Mouse (Mus musculus) CH12.LX (cell line): ENCODE results near the gene Krtap4-2. TPM values are rescaled to one million over a fixed set of nuclear protein-coding genes. Genes with fewer than 3 reads are reported as not detected.
"Not testable (repeated sequence)": the region's sequence is repeated elsewhere in the genome, so short reads cannot be mapped to it uniquely, and the experiment has no call there.

Experiments
- DNase-seq: peaks from one replicate; pipeline ENCODE4 v3.0.0-alpha.2; 2013; ENCODE audit errors: extremely low read depth
- H3K27ac ChIP-seq: 2 replicates; pipeline ENCODE4 v1.5.1; 2012; ENCODE audit warnings: low read depth, mild to moderate bottlenecking, control low read depth, moderate library complexity; ENCODE audit not compliant: insufficient read depth
- H3K27me3 ChIP-seq: replicated peaks from 2 replicates; pipeline ENCODE3; 2012; ENCODE audit warnings: inconsistent platforms
- H3K36me3 ChIP-seq, 2 experiments: replicated peaks in 1 of 2; 2 replicates each; pipeline versions ENCODE3 to v1.6.1; 2012; ENCODE audit warnings: inconsistent platforms in 1 of 2, low read length in 1 of 2, mild to moderate bottlenecking in 1 of 2, mixed read lengths in 1 of 2, moderate library complexity in 1 of 2; ENCODE audit not compliant: control insufficient read depth in 1 of 2, insufficient read depth in 1 of 2
- H3K4me1 ChIP-seq, 2 experiments: 2 replicates each; pipeline ENCODE4 v1.6.1; 2012; ENCODE audit warnings: inconsistent platforms in 1 of 2, moderate library complexity in 1 of 2; ENCODE audit not compliant: insufficient read depth in 2 of 2, control insufficient read depth in 1 of 2
- H3K4me2 ChIP-seq: 2 replicates; pipeline ENCODE4 v1.6.1; 2012; ENCODE audit warnings: low read depth, mild to moderate bottlenecking, control low read depth; ENCODE audit not compliant: poor library complexity, insufficient read depth, severe bottlenecking
- H3K4me3 ChIP-seq, 3 experiments: fragments of 150-350 bp in 1 of 3; sonication (generic) in 1 of 3; replicated peaks in 1 of 3; 2 replicates each; pipeline versions ENCODE3 to v1.5.1; 2011 to 2012; ENCODE audit warnings: low read depth in 2 of 3, low read length in 2 of 3, mild to moderate bottlenecking in 2 of 3, moderate library complexity in 2 of 3, control low read depth in 1 of 3, improper control_type of control experiment in 1 of 3, inconsistent platforms in 1 of 3, mixed read lengths in 1 of 3; ENCODE audit not compliant: poor library complexity in 1 of 3
- H3K79me2 ChIP-seq: replicated peaks from 2 replicates; pipeline ENCODE4 v1.6.1; 2012; ENCODE audit warnings: mild to moderate bottlenecking, moderate library complexity; ENCODE audit not compliant: control insufficient read depth, poor library complexity, insufficient read depth, severe bottlenecking; ENCODE audit errors: extremely low read depth
- H3K9ac ChIP-seq: 2 replicates; pipeline ENCODE4 v1.6.1; 2012; ENCODE audit warnings: low read depth, mild to moderate bottlenecking, control low read depth, moderate library complexity; ENCODE audit not compliant: insufficient read depth
- H3K9me3 ChIP-seq: replicated peaks from 2 replicates; pipeline ENCODE3; 2012; ENCODE audit warnings: low read length, inconsistent platforms, mixed read lengths
- BHLHE40 ChIP-seq: IDR thresholded peaks from 2 replicates; pipeline ENCODE4 v1.6.1; 2011; ENCODE audit warnings: mild to moderate bottlenecking, low read depth, low read length, improper control_type of control experiment
- ELF1 ChIP-seq: IDR thresholded peaks from 2 replicates; pipeline ENCODE4 v1.6.1; 2014; ENCODE audit warnings: low read depth, mild to moderate bottlenecking, inconsistent platforms, low read length, improper control_type of control experiment
- EP300 ChIP-seq: IDR thresholded peaks from 2 replicates; pipeline ENCODE4 v1.6.1; 2011; ENCODE audit warnings: low read length, improper control_type of control experiment
- GABPA ChIP-seq: IDR thresholded peaks from 2 replicates; pipeline ENCODE4 v1.6.1; 2012; ENCODE audit warnings: low read depth, low read length, improper control_type of control experiment, inconsistent platforms; ENCODE audit not compliant: insufficient replicate concordance
- MAFK ChIP-seq: IDR thresholded peaks from 2 replicates; pipeline ENCODE4 v1.6.1; 2011; ENCODE audit warnings: low read length, improper control_type of control experiment; ENCODE audit not compliant: insufficient replicate concordance
- MAZ ChIP-seq: IDR thresholded peaks from 2 replicates; pipeline ENCODE4 v1.6.1; 2012; ENCODE audit warnings: low read depth, mild to moderate bottlenecking, inconsistent platforms, low read length, improper control_type of control experiment, moderate library complexity
- MYC ChIP-seq: IDR thresholded peaks from 2 replicates; pipeline ENCODE4 v1.6.1; 2011; ENCODE audit warnings: low read depth, mild to moderate bottlenecking, improper control_type of control experiment, low read length
- NELFE ChIP-seq: IDR thresholded peaks from 2 replicates; pipeline ENCODE4 v1.6.1; 2011; ENCODE audit warnings: low read depth, low read length, improper control_type of control experiment
- POLR2A ChIP-seq: IDR thresholded peaks from 2 replicates; pipeline ENCODE4 v1.6.1; 2011; ENCODE audit warnings: low read depth, mild to moderate bottlenecking, improper control_type of control experiment, low read length
- TBP ChIP-seq: conservative IDR thresholded peaks from 2 replicates; pipeline ENCODE4 v1.6.1; 2011; ENCODE audit warnings: low read depth, low read length, improper control_type of control experiment
- UBTF ChIP-seq: IDR thresholded peaks from 2 replicates; pipeline ENCODE4 v1.6.1; 2012; ENCODE audit warnings: low read depth, mild to moderate bottlenecking, inconsistent platforms, low read length, improper control_type of control experiment, moderate library complexity
- ZKSCAN1 ChIP-seq: IDR thresholded peaks from 2 replicates; pipeline ENCODE4 v1.6.1; 2012; ENCODE audit warnings: low read depth, inconsistent platforms, low read length, improper control_type of control experiment, borderline replicate concordance
- ZNF384 ChIP-seq: IDR thresholded peaks from 2 replicates; pipeline ENCODE4 v1.6.1; 2012; ENCODE audit warnings: low read depth, low read length, improper control_type of control experiment, inconsistent platforms
- dilution Hi-C: fragments of 300-500 bp; cut with MboI; formaldehyde crosslinking; loops from 2 replicates; pipeline ENCODE4 v1.14.3; 2020; ENCODE audit warnings: low sequenced_read_pairs; ENCODE audit not compliant: extremely low pct_unique_long_range_greater_than_20kb, extremely low pct_ligation_motif_present
- in situ Hi-C: fragments of 300-500 bp; cut with MboI; formaldehyde crosslinking; loops from 3 replicates; pipeline ENCODE4 v1.14.3; 2019; ENCODE audit warnings: low sequenced_read_pairs, low pct_ligation_motif_present, low pct_unique_long_range_greater_than_20kb, mixed read lengths
- polyA plus RNA-seq: library from polyadenylated mRNA; unstranded; fragments of >175 nt; gene quantifications from 2 replicates; pipeline ENCODE4 v1.2.1, GENCODE M21; 2012; ENCODE audit warnings: low read depth; ENCODE audit not compliant: insufficient read length
- total RNA-seq, 2 experiments: library from RNA; depleted of rRNA; stranded (reverse); fragments of 300-350 nt in 1 of 2; fragments of >200 nt in 1 of 2; gene quantifications; 2 replicates each; pipeline ENCODE4 v1.2.3; 2012 to 2014

Krtap4-2 gene
- total and polyA plus RNA-seq, 3 experiments, result not detected

DNA sequence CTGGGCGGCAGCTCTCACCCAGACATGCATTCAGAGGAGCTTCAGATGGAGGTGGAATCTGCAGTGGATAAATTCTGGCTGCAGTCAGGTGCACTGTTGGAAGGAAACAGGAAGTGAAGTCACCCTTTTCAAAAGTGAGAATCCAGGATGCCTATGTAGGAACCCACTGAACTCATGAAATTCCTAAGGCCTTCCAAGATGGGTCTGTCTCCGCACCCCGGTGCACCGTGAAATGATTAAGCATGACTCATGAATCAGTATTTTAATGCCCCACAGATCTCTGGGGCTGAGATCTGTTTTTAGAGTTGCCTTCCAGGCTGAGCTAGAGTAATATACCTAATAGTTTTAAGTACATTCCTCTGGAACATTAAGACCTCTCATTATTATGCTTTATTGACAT lies 24.4 kb upstream of the Krtap4-2 start:
- in situ Hi-C loops, result no loop called here
- Histone ChIP-seq H3K27ac (no peak overlapping the region), H3K4me1 (peaks cover 0 to 2% of the 10 kb centered on the region in 2 experiments; a peak in 1 of 4 replicates)
- TF ChIP-seq UBTF (no peak), TBP (no peak), POLR2A (no peak), BHLHE40 (no peak), GABPA (no peak), MAZ (no peak), ELF1 (no peak), MAFK (no peak), EP300 (no peak), ZNF384 (no peak), MYC (no peak), NELFE (no peak)
- TF ChIP-seq, all 38 proteins: peak for 0
- Histone ChIP-seq H3K27me3 (peaks cover 64% of the 10 kb centered on the region), H3K4me3 (no peak overlapping the region), H3K79me2 (no peaks in the 10 kb centered on the region), H3K9ac (no peak overlapping the region), H3K36me3 (no peaks in the 10 kb centered on the region), H3K9me3 (peaks cover 5% of the 10 kb centered on the region), H3K4me2 (no peak overlapping the region)
- dilution Hi-C loops, result no loop called here
- no peak for DNase-seq

DNA sequence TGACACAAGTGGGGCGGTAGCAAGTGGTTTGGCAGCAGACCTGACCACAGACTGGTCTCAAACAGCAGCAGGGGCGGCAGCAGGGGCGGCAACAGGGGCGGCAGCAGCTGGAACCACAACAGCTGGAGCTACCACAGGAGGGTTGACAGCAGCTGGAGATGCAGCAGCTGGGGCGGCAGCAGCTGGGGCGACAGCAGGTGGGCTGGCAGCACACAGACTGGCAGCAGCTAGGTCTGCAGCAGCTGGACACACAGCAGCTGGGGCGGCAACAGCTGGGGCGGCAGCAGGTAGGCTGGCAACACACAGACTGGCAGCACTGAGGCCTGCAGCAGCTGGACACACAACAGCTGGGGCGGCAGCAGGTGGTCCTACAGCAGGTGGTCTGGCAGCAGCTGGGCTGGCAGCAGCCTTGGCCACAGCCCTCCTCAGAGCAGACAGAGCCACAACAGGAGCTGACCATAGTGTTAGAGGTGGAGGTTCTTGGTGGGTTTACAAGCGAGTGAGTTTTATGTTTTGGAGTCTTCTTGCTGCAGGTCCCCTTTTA lies 23.7 kb upstream of the Krtap4-2 start, which contains the start of gene Gm11563:
Gene Gm11563, minus strand, starts transcription at position 494 of the 544 bp plus-strand sequence.
- H3K27ac ChIP-seq, H3K9ac ChIP-seq, in situ Hi-C loops, H3K4me2 ChIP-seq, H3K36me3 ChIP-seq, H3K79me2 ChIP-seq, dilution Hi-C loops, H3K9me3 ChIP-seq, H3K4me3 ChIP-seq, DNase-seq, H3K4me1 ChIP-seq: not testable (repeated sequence)
- H3K27me3 ChIP-seq, result peaks cover 65% of the 10 kb centered on the region

DNA sequence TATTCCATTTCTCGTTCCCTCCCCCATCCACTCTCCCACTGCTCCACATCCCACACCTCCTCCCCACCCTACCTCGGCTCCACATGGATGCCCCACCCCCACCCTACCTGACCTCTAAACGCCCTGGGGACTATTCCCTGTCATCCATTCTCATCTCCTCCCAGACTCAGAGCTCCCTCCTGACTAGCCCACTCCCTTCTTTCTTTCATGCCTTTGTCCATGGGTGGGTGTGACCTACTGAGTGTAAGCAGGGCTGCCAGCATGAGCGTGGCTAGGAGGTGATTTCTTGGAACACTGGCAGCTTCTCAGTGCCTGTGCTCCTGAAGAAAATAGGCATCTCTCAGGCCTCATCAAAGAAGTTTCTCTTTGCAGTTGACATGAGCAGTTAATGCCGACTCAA lies 22.2 kb upstream of the Krtap4-2 start:
- Histone ChIP-seq H3K27ac (no peak overlapping the region), H3K4me2 (no peak overlapping the region), H3K79me2 (no peaks in the 10 kb centered on the region), H3K27me3 (peaks cover 71% of the 10 kb centered on the region), H3K36me3 (no peaks in the 10 kb centered on the region), H3K9ac (no peak overlapping the region), H3K4me3 (no peak overlapping the region), H3K4me1 (peaks cover 0 to 2% of the 10 kb centered on the region in 2 experiments; a peak in 1 of 4 replicates), H3K9me3 (peaks cover 5% of the 10 kb centered on the region)
- in situ Hi-C loops (no loop called here), dilution Hi-C loops (no loop called here)
- TF ChIP-seq MAZ, result no peak
- no peak for TF ChIP-seq ZKSCAN1
- no peak for DNase-seq
